Mouse (Mus musculus) liver, adult (tissue): ENCODE data around the gene Tmem265.

Source experiments
- GATA4 ChIP-seq: IDR thresholded peaks from 2 replicates; pipeline ENCODE4 v1.6.1; 2014; ENCODE audit warnings: mild to moderate bottlenecking, low read length; ENCODE audit not compliant: insufficient replicate concordance

Gene Tmem265

GRCm38 (mm10) chr7:127561340-127561858 lies at the start of gene Tmem265:
TSS of gene Tmem265 (plus strand) at chr7:127561390.
- no peak for TF ChIP-seq GATA4

GRCm38 (mm10) chr7:127511808-127512230 lies 49.4 kb upstream of the Tmem265 start, which contains the start of gene Srcap:
TSS of gene Srcap (plus strand) at chr7:127511983.
- peak; percentile 96; the same call in 1 of the 2 replicates for TF ChIP-seq GATA4

- TF ChIP-seq GATA4 = no peak
Measured at GRCm38 (mm10) chr7:127512231-127513015, 48.8 kb upstream of the Tmem265 start.

- TF ChIP-seq GATA4 = no peak
Measured at GRCm38 (mm10) chr7:127513016-127513390, 48.2 kb upstream of the Tmem265 start.

- TF ChIP-seq GATA4 = no peak
Measured at GRCm38 (mm10) chr7:127513781-127514180, 47.4 kb upstream of the Tmem265 start.

- no peak for TF ChIP-seq GATA4
Measured at GRCm38 (mm10) chr7:127515846-127516245, 45.3 kb upstream of the Tmem265 start.

- no peak for TF ChIP-seq GATA4
Measured at GRCm38 (mm10) chr7:127516344-127516743, 44.8 kb upstream of the Tmem265 start.

- TF ChIP-seq GATA4 = no peak
Measured at GRCm38 (mm10) chr7:127519284-127519683, 41.9 kb upstream of the Tmem265 start, which contains the start of gene Gm42715. TSS of gene Gm42715 (plus strand) at chr7:127519584.

- no peak for TF ChIP-seq GATA4
Measured at GRCm38 (mm10) chr7:127541671-127542070, 19.5 kb upstream of the Tmem265 start.

GRCm38 (mm10) chr7:127549116-127549835 lies 11.9 kb upstream of the Tmem265 start:
- no peak for TF ChIP-seq GATA4

GRCm38 (mm10) chr7:127551558-127551957 lies 9.6 kb upstream of the Tmem265 start:
- TF ChIP-seq GATA4 = peak; percentile 68; the same call in 1 of the 2 replicates

- no peak for TF ChIP-seq GATA4
Measured at GRCm38 (mm10) chr7:127560580-127560979, 610 bp upstream of the Tmem265 start.

GRCm38 (mm10) chr7:127564381-127565150 lies 3.4 kb downstream of the Tmem265 start:
- TF ChIP-seq GATA4 = no peak

GRCm38 (mm10) chr7:127572895-127573471 lies 11.8 kb downstream of the Tmem265 start, which contains the start of gene Phkg2:
TSS of gene Phkg2 (plus strand) at chr7:127573340.
- no peak for TF ChIP-seq GATA4
